Mouse (Mus musculus) stomach, postnatal 0 days (tissue): ENCODE data around the gene Fgd5. TPM values are rescaled to one million over a fixed set of nuclear protein-coding genes. Genes with fewer than 3 reads are reported as not detected.
"Not testable (repeated sequence)": the region's sequence is repeated elsewhere in the genome, so short reads cannot be mapped to it uniquely, and the experiment has no call there.

ENCODE experiments used
- ATAC-seq: fragments of 200-750 bp; cut with Nextera tagmentation; 2 replicates; pipeline ENCODE4 v1.8.0; 2017; ENCODE audit not compliant: low FRiP score, low TSS enrichment
- DNase-seq: peaks from one replicate; pipeline ENCODE4 v3.0.0-alpha.2; 2016; ENCODE audit warnings: low spot score
- H3K27ac ChIP-seq: fragments of 300-500 bp; sonication (generic); replicated peaks from 2 replicates; pipeline ENCODE4 v1.5.1; 2014; ENCODE audit warnings: mild to moderate bottlenecking, control low read depth
- H3K27me3 ChIP-seq: fragments of 300-500 bp; sonication (generic); 2 replicates; pipeline ENCODE4 v1.6.1; 2014; ENCODE audit warnings: low read length; ENCODE audit not compliant: control insufficient read depth, insufficient read depth
- H3K36me3 ChIP-seq: fragments of 300-500 bp; sonication (generic); 2 replicates; pipeline ENCODE4 v1.6.1; 2014; ENCODE audit warnings: low read length, mixed read lengths; ENCODE audit not compliant: control insufficient read depth, insufficient read depth
- H3K4me1 ChIP-seq: fragments of 300-500 bp; sonication (generic); replicated peaks from 2 replicates; pipeline ENCODE4 v1.6.1; 2014; ENCODE audit warnings: antibody characterized with exemption; ENCODE audit not compliant: control insufficient read depth, insufficient read depth
- H3K4me2 ChIP-seq: fragments of 300-500 bp; sonication (generic); replicated peaks from 2 replicates; pipeline ENCODE4 v1.6.1; 2014; ENCODE audit warnings: low read depth, mild to moderate bottlenecking, control low read depth, moderate library complexity
- H3K4me3 ChIP-seq: fragments of 300-500 bp; sonication (generic); 2 replicates; pipeline ENCODE4 v1.5.1; 2014; ENCODE audit warnings: low read depth, low read length, control low read depth
- H3K9ac ChIP-seq: fragments of 300-500 bp; sonication (generic); 2 replicates; pipeline ENCODE4 v1.6.1; 2014; ENCODE audit warnings: mild to moderate bottlenecking, low read length, control low read depth, mixed read lengths
- H3K9me3 ChIP-seq: fragments of 300-500 bp; sonication (generic); 2 replicates; pipeline ENCODE4 v1.6.1; 2016; ENCODE audit warnings: low read length; ENCODE audit not compliant: control insufficient read depth
- CTCF ChIP-seq: IDR thresholded peaks from 2 replicates; pipeline ENCODE4 v1.5.1; 2016; ENCODE audit warnings: antibody characterized with exemption, low read depth, mild to moderate bottlenecking, moderate library complexity
- EP300 ChIP-seq: optimal IDR thresholded peaks from 2 replicates; pipeline ENCODE3; 2016; ENCODE audit warnings: antibody characterized with exemption
- WGBS: fragments of 180-500 bp; shearing (Covaris S2); extraction: QIAGEN DNeasy Blood & Tissue Kit; methylation state at CpG from one replicate; pipeline ENCODE4 v1.1.7; 2014; 5-methylcytosine and 5-hydroxymethylcytosine counted together
- polyA plus RNA-seq: library from polyadenylated mRNA; unstranded; fragments of >200 nt; fragmentation: Nextera tagmentation; extraction: Ambion mirVana; gene quantifications from 2 replicates; pipeline ENCODE4 v1.2.1, GENCODE M21; 2015

Fgd5 gene
- polyA plus RNA-seq, result 2.5 and 2.7 TPM in 2 replicates

GRCm38 (mm10) chr6:91978371-91979300 is at the start of gene Fgd5:
Gene Fgd5, plus strand, starts transcription at chr6:91978878.
- Histone ChIP-seq H3K4me1 (no peaks in the 10 kb centered on the region), H3K27me3 (no peaks in the 10 kb centered on the region), H3K4me2 (peak within 1 kb of the TSS; percentile 75), H3K9me3 (no peaks in the 10 kb centered on the region), H3K4me3 (peak within 1 kb of the TSS; percentile 54), H3K27ac (0 out of 2 replicates have a peak within 1 kb of the TSS, but pooled peaks have one; percentile 0), H3K9ac (peak within 1 kb of the TSS; percentile 60), H3K36me3 (no peaks in the 10 kb centered on the region)
- WGBS, result 2% methylated on average over 57 of the region's 62 CpGs
- TF ChIP-seq EP300, result no peak
- no peak for TF ChIP-seq CTCF
- DNase-seq, result peak; percentile 47
- peak; percentile 53; the same call in 1 of the 2 replicates for ATAC-seq

DNA sequence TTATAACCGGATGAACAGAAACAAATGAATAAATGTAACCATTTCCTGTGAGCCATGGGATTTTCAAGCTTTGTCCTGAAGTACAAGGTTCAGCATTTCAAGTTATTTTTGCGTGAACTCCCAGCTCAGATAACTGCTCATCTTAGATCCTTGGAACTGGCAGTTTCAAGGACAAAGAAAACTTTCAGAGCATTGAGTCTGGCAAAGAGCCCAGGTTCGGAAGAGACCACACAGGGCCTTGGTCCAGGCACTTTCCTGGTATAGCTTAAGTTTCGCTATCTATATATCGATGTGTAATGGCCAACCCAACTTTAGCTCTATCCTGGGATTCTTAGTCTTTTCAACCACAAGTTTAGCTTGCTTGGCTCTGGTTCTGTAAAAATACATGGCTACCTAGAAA is 47.4 kb upstream of the Fgd5 start:
- no peak overlapping the region for H3K4me3 ChIP-seq
- no peak overlapping the region for H3K9ac ChIP-seq
- H3K4me2 ChIP-seq, result no peak overlapping the region
- no peaks in the 10 kb centered on the region for H3K4me1 ChIP-seq
- 53% methylated on average over 5 of the region's 5 CpGs for WGBS
- TF ChIP-seq CTCF, result no peak
- TF ChIP-seq EP300, result no peak
- no peaks in the 10 kb centered on the region for H3K36me3 ChIP-seq
- DNase-seq (no peak), ATAC-seq (no peak)
- no peak overlapping the region for H3K27ac ChIP-seq
- no peaks in the 10 kb centered on the region for H3K27me3 ChIP-seq
- no peaks in the 10 kb centered on the region for H3K9me3 ChIP-seq

DNA sequence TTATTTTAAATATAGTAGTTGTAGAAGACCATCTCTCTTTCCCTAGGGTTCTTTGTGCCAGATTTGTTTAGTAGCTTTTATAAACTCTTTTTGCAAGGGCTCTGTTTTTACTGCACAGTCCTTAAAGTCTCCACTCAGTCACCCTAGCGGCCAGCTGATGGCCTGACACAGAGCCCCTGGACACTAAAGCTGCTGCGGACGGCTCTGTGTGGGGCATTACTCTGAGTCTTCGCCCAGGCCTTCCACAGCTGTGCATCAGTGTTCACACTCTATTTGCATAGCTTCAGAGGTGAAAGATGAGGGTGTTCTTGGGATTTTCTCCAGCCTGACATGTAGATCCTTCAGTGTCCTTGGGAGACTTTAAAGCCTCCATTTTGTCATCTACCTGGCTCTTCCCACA is 40.2 kb upstream of the Fgd5 start:
- Histone ChIP-seq H3K4me3 (no peak overlapping the region), H3K9ac (no peak overlapping the region), H3K4me1 (no peaks in the 10 kb centered on the region), H3K27me3 (no peaks in the 10 kb centered on the region), H3K27ac (no peak overlapping the region), H3K36me3 (no peaks in the 10 kb centered on the region), H3K4me2 (no peak overlapping the region), H3K9me3 (no peaks in the 10 kb centered on the region)
- 59% methylated on average over 4 of the region's 4 CpGs for WGBS
- DNase-seq (no peak), ATAC-seq (no peak)
- no peak for TF ChIP-seq CTCF
- no peak for TF ChIP-seq EP300

DNA sequence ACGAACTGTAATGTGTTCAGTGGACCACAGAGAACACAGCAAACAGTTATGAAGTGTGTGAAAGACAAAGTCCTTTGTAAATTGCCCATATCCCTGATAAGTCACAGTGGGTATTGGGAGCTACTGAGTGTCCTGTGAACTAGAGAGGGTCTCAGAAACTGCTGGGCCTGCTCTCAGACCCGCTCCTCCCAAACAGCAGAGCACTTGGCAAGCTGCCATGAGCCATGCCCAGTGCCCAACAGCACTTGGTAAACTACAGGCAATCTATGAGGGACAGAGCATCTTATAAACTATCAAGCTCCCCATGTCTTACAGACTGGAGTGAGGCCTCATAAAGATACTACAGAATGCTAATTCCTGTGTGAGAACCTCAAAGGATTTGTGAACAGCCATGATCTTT is 30.3 kb upstream of the Fgd5 start:
- no peak overlapping the region for H3K9ac ChIP-seq
- H3K36me3 ChIP-seq, result no peaks in the 10 kb centered on the region
- no peak for TF ChIP-seq EP300
- TF ChIP-seq CTCF, result no peak
- H3K9me3 ChIP-seq, result no peaks in the 10 kb centered on the region
- no peaks in the 10 kb centered on the region for H3K4me1 ChIP-seq
- no peak for ATAC-seq
- peak; percentile 18 for DNase-seq
- no peak overlapping the region for H3K27ac ChIP-seq
- no peak overlapping the region for H3K4me3 ChIP-seq
- H3K4me2 ChIP-seq, result no peak overlapping the region
- no peaks in the 10 kb centered on the region for H3K27me3 ChIP-seq
- WGBS, result 72% methylated on average over 2 of the region's 2 CpGs

DNA sequence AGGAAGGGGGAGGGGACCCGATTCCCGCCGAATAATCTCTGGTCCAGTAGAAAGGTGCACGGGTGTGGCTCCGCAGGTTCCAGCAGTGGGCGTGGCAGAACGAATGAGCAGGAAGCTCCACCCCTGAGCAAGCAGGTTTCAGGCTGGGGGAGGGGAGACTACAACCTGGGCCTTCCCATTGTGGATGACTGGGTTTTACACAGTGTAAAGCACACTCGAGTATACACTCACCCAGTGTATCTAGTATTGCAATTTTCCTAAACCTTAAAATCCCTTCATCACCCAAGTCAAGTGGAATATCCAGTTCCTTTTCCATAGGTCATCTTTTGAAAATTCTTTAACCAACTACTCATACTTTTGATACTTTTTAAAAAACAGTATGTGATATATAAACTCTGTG is 20.7 kb upstream of the Fgd5 start:
- H3K27me3 ChIP-seq, H3K27ac ChIP-seq, DNase-seq, H3K9ac ChIP-seq, ATAC-seq, H3K4me3 ChIP-seq, H3K4me1 ChIP-seq, H3K4me2 ChIP-seq, H3K36me3 ChIP-seq, H3K9me3 ChIP-seq: not testable (repeated sequence)
- WGBS, result 13% methylated on average over 1 of the region's 8 CpGs
